Mouse (Mus musculus) bone marrow, adult 2 months (tissue): ENCODE data around the gene Dusp7. TPM values are rescaled to one million over a fixed set of nuclear protein-coding genes. Genes with fewer than 3 reads are reported as not detected.

ENCODE experiments used
- H3K27ac ChIP-seq: fragments of 200-500 bp; 2 replicates; pipeline ENCODE4 v1.5.1; 2012; ENCODE audit warnings: low read depth, mild to moderate bottlenecking, control low read depth, inconsistent platforms, low read length; ENCODE audit not compliant: control insufficient read depth, poor library complexity, insufficient read depth
- H3K4me1 ChIP-seq: fragments of 200-500 bp; 2 replicates; pipeline ENCODE4 v1.6.1; 2011; ENCODE audit warnings: low read length; ENCODE audit not compliant: control insufficient read depth, insufficient read depth
- H3K4me3 ChIP-seq: fragments of 200-500 bp; replicated peaks from 2 replicates; pipeline ENCODE3; 2011; ENCODE audit warnings: mild to moderate bottlenecking, low read depth, low read length, control low read depth; ENCODE audit not compliant: control insufficient read depth
- CTCF ChIP-seq: fragments of 200-500 bp; IDR thresholded peaks from 2 replicates; pipeline ENCODE4 v1.5.1; 2011; ENCODE audit warnings: low read length, control low read depth; ENCODE audit not compliant: control insufficient read depth, insufficient read depth
- POLR2A ChIP-seq: fragments of 200-500 bp; IDR thresholded peaks from 2 replicates; pipeline ENCODE4 v1.6.1; 2011; ENCODE audit warnings: low read depth, mild to moderate bottlenecking, control low read depth, low read length, borderline replicate concordance; ENCODE audit not compliant: control insufficient read depth
- WGBS: fragments of 180-500 bp; shearing (Covaris S2); methylation state at CpG from one replicate; pipeline ENCODE4 v1.1.7; 2018; 5-methylcytosine and 5-hydroxymethylcytosine counted together
- polyA plus RNA-seq: library from polyadenylated mRNA; stranded (reverse); fragments of >200 nt; gene quantifications from 2 replicates; pipeline ENCODE4 v1.2.4, GENCODE M21; 2011; ENCODE audit warnings: low replicate concordance; ENCODE audit not compliant: missing spikeins, insufficient read depth, insufficient read length

Dusp7 gene
- 3.8 and 11.6 TPM in 2 replicates for polyA plus RNA-seq

GRCm38 (mm10) chr9:106368112-106368717, at the start of gene Dusp7:
Gene Dusp7, plus strand, starts transcription at chr9:106368632.
- H3K4me1 ChIP-seq: peaks cover 16% of the 10 kb centered on the region
- under 1% methylated on average over 51 of the region's 57 CpGs for WGBS
- peak within 1 kb of the TSS; percentile 85 for H3K4me3 ChIP-seq
- peak within 1 kb of the TSS; percentile 78 for H3K27ac ChIP-seq
- TF ChIP-seq CTCF: no peak
- peak; percentile 39; the same call in 1 of the 2 replicates for TF ChIP-seq POLR2A

GRCm38 (mm10) chr9:106319095-106319494, 49.3 kb upstream of the Dusp7 start:
- TF ChIP-seq POLR2A (no peak), CTCF (no peak)

GRCm38 (mm10) chr9:106322497-106322896, 45.9 kb upstream of the Dusp7 start:
- WGBS: 96% methylated on average over 3 of the region's 3 CpGs
- TF ChIP-seq CTCF (no peak), POLR2A (no peak)
- Histone ChIP-seq H3K4me1 (no peaks in the 10 kb centered on the region), H3K4me3 (no peak overlapping the region), H3K27ac (no peak overlapping the region)

More at GRCm38 (mm10) chr9:106319095-106319494, 49.3 kb upstream of the Dusp7 start:
- Histone ChIP-seq H3K27ac (no peak overlapping the region), H3K4me3 (no peak overlapping the region), H3K4me1 (no peaks in the 10 kb centered on the region)
- WGBS: 62% methylated on average over 2 of the region's 2 CpGs

GRCm38 (mm10) chr9:106326241-106326640, 42.2 kb upstream of the Dusp7 start:
- no peak overlapping the region for H3K27ac ChIP-seq
- 90% methylated on average over 8 of the region's 8 CpGs for WGBS
- H3K4me1 ChIP-seq: no peaks in the 10 kb centered on the region; the same call in 1 of the 2 replicates
- TF ChIP-seq POLR2A (no peak), CTCF (no peak)
- no peak overlapping the region for H3K4me3 ChIP-seq

GRCm38 (mm10) chr9:106327125-106327809, 41.2 kb upstream of the Dusp7 start:
- WGBS: 83% methylated on average over 8 of the region's 8 CpGs
- Histone ChIP-seq H3K4me1 (no peaks in the 10 kb centered on the region; the same call in 1 of the 2 replicates), H3K4me3 (no peak overlapping the region), H3K27ac (no peak overlapping the region)
- TF ChIP-seq POLR2A (no peak), CTCF (no peak)

- Histone ChIP-seq H3K4me1 (no peaks in the 10 kb centered on the region; the same call in 1 of the 2 replicates), H3K4me3 (no peak overlapping the region), H3K27ac (no peak overlapping the region)
- 89% methylated on average over 7 of the region's 7 CpGs for WGBS
- TF ChIP-seq CTCF (no peak), POLR2A (no peak)
These were observed 40.3 kb upstream of the Dusp7 start for GRCm38 (mm10) chr9:106328068-106328610.

GRCm38 (mm10) chr9:106328772-106329511, 39.5 kb upstream of the Dusp7 start:
- no peaks in the 10 kb centered on the region; the same call in 1 of the 2 replicates for H3K4me1 ChIP-seq
- TF ChIP-seq POLR2A (no peak), CTCF (no peak)
- no peak overlapping the region for H3K4me3 ChIP-seq
- no peak overlapping the region for H3K27ac ChIP-seq
- WGBS: 86% methylated on average over 5 of the region's 5 CpGs
